Mouse (Mus musculus) heart, adult 18-20 months (tissue): ENCODE measurements around the gene Pramef25. TPM values are rescaled to one million over a fixed set of nuclear protein-coding genes. Genes with fewer than 3 reads are reported as not detected.
A peak's percentile ranks its signal among the peaks of the same experiment; 100 is the strongest.
"Not testable (repeated sequence)": the region's sequence is repeated elsewhere in the genome, so short reads cannot be mapped to it uniquely, and the experiment has no call there.

Source experiments
- DNase-seq, 2 experiments: peaks; one replicate each; pipeline ENCODE4 v3.0.0; 2021 to 2022; ENCODE audit warnings: mixed read lengths in 1 of 2
- long read RNA-seq, 2 experiments: library from polyadenylated mRNA; stranded (forward); transcript quantifications; one replicate each; pipeline ENCODE4 v2.0.0; 2021
- total RNA-seq, 2 experiments: library from RNA; stranded (reverse); gene quantifications; 2 replicates each; pipeline ENCODE4 v1.2.3; 2021

Gene Pramef25
- total RNA-seq = not detected
- long read RNA-seq, experiment 1 = 0 reads
- long read RNA-seq, experiment 2 = 0 reads

DNA sequence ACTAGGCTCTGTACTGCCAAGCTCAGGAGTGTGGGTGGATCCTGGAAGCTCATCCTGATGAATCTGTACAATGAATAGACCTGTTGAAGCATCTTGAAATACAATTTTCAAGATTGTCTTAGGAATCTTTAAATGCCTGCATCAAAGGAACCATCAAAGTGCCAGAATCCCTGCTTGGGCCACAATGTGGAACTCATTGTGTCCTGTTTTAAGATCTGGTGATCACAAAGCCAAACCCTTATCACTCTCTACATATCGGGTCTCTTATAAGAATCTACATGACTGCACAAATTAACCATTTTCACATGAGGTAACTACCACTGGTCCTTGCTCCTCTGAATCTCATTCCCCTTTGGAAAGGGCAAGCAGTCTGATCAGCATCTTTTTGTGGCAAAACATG, at the start of gene Pramef25:
Pramef25 (minus strand) TSS at position 101 of the 400 bp plus-strand sequence.
- DNase-seq = not testable (repeated sequence)

DNA sequence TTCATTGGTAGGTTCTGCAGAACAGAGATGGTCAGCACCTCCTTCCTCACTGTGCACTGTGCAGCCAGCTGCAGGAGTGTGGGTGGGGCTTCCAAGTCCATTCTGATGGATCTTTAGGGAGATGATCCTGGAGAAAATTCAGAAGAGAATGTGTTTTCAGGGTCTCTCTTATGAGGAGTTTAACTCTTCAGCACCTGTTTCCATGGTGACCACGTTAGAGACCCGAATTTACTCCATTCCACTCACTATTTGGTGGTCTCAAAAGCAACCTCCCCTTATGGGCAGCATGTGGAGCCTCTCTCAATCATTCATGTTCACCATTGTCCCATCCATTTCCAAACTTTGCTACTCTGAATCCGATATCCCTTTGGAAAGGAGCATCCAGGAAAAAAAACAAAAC, 43.5 kb upstream of the Pramef25 start, which contains the start of gene Pramef17:
Pramef17 (minus strand) TSS at position 101 of the 400 bp plus-strand sequence.
- not testable (repeated sequence) for DNase-seq

DNA sequence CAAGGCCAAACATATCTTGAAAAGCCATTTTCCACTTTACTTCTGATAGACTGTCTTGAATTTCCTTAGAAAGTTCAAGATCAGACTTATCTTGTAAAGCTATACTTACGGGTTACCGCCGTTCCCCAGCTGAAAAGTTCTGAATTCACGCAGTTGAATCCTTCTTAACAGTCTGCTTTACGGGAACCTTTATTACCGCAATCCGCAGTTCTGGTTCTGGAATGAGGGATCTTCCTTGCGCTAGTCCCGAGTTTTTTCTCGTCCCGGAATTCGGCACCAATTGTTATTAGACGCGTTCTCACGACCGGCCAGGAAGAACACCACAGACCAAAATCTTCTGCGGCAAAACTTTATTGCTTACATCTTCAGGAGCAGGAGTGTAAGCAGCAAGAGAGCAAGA, 37.3 kb upstream of the Pramef25 start:
- DNase-seq = peak; percentile 48 to 64

DNA sequence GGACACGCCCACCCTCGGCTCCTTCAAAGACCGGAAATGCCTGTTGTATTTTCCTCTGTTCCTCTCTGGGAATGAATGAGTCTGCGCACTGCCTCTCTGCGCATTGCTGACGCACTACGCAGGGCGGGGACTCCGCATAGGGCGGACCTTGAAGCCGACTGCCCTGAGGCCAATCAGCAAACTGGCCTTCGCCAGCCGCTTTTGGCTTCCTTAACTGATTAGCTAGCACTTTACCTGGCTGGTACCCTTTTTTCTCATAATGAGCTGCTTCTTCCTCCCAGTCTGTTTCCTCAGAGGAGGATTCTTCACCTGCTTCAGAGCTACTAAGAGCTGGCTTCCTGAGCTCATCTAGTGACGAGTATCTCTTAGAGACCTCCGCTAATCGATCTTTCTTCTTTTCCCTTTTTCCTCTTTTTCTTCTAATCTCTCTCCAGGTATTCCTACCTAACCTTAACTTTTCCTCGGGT, 36.7 kb upstream of the Pramef25 start:
- DNase-seq = peak; percentile 32 to 72

DNA sequence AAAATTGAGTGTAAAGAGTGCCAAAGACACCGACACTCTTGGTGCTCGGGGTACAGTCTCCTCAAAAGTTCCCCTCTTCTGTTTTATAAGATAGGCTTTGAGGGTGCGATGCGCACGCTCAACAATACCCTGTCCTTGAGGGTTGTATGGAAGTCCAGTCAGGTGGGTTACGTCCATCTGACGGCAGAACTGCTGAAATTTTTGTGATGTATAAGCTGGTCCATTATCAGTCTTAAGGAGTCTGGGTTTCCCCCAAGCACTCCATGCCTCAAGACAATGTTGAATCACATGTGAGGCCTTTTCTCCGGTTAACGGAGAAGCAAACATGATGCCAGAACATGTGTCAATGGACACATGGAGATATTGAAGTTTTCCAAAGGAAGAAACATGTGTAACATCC, 34.9 kb upstream of the Pramef25 start:
- DNase-seq = peak; percentile 15 to 29

DNA sequence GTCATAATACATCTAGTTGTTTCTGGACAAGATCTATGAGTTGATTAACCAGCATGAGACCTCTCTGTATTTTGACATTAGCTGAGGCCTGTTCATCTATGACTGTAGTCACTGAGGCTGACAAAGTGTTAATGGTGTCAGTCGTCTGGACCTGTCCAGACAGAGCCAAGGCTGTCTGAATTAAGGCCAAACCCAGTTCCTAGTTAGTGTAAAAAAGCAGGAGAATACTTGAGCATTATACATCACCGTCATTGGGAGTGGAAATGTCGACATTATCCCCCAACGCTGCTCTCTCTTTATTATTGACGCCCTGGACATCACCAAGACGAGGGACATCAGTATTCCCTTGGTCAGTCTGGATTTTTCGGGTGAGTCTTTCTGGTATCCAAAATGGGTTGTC, 34.3 kb upstream of the Pramef25 start:
- peak; percentile 11 to 20 for DNase-seq

DNA sequence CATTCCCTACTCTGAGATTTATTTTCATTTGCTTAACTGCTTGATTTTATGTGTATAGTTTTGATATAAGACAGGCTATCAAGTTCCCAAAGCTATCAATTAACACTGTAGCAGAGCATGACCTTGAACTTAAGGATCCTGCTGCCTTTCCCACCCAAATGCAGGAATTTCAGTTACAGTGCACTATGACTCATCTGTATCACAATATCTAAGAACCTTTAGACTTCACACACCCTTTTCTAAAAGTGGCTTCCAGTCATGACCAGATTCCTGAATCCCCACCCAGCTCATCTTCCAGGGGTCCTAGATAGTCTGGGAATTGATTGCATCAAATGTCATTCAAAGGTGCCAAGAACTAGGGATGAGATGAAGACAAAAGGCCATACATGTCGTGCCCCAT, 32.6 kb upstream of the Pramef25 start:
- not testable (repeated sequence) for DNase-seq

DNA sequence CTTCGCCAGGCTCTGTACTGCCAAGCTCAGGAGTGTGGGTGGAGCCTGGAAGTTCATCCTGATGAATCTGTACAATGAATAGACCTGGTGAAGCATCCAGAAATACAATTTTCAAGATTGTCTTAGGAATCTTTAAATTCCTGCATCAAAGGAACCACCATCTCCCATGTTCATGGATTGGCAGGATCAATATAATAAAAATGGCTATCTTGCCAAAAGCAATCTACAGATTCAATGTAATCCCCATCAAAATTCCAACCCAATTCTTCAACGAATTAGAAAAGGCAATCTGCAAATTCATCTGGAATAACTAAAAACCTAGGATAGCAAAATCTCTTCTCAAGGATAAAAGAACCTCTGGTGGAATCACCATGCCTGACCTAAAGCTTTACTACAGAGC, 16.0 kb upstream of the Pramef25 start, which contains the start of gene Gm13101:
Gm13101 (minus strand) TSS at position 101 of the 400 bp plus-strand sequence.
- DNase-seq = not testable (repeated sequence)

DNA sequence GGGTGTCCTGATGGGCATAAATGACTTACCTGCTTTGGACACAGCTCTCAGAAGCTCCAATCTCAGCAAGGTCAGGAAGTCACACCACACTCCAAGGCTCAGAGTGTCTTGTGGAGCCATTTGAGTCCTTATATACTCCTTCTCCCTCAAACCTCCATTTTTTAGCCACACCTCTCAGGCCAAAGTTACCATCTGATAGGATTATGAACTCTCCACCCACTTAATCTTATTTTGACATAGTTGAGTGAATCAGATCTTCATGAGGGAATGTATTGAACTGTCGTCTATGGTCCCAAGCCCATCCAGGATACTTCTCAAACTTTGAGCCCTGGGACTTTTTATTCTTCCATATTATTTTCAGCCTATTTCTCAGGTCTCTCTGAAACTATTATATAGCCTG, 50.5 kb downstream of the Pramef25 start, which contains the start of gene Pramef6:
Pramef6 (minus strand) TSS at position 101 of the 400 bp plus-strand sequence.
- DNase-seq = not testable (repeated sequence)

Other genes with a start within 250 kb of the Pramef25 start
- gene Gm13089, start 248.3 kb downstream of the Pramef25 start, total RNA-seq = not detected
- not detected for gene Gm13078, start 231.6 kb downstream of the Pramef25 start, total RNA-seq
- gene Gm13023, start 161.7 kb downstream of the Pramef25 start, total RNA-seq = not detected
- not detected for gene Gm13084, start 134.9 kb downstream of the Pramef25 start, total RNA-seq
- gene Gm13103, start 104.5 kb downstream of the Pramef25 start, total RNA-seq = not detected
- gene Pramef6, start 50.6 kb downstream of the Pramef25 start, total RNA-seq = not detected
- not detected for gene Gm13101, start 15.9 kb upstream of the Pramef25 start, total RNA-seq
- not detected for gene Pramef17, start 43.4 kb upstream of the Pramef25 start, total RNA-seq
- gene Pramel4, start 108.1 kb upstream of the Pramef25 start, total RNA-seq = not detected
- gene Gm13102, start 155.5 kb upstream of the Pramef25 start, total RNA-seq = not detected
- gene Oog3, start 211.6 kb upstream of the Pramef25 start, total RNA-seq = not detected
- not detected for gene Oog2, start 239.7 kb upstream of the Pramef25 start, total RNA-seq